Mouse (Mus musculus) yolk sac, embryonic 10.5 days (tissue): ENCODE results near the gene Drc1.

ENCODE experiments used
- DNase-seq: peaks from one replicate; pipeline ENCODE4 v3.0.0-alpha.2; 2017; ENCODE audit warnings: low spot score

Gene Drc1

GRCm38 (mm10) chr5:30281291-30281732 is at the start of gene Drc1:
Gene Drc1 (plus strand): TSS chr5:30281388.
- DNase-seq, result no peak

DNA sequence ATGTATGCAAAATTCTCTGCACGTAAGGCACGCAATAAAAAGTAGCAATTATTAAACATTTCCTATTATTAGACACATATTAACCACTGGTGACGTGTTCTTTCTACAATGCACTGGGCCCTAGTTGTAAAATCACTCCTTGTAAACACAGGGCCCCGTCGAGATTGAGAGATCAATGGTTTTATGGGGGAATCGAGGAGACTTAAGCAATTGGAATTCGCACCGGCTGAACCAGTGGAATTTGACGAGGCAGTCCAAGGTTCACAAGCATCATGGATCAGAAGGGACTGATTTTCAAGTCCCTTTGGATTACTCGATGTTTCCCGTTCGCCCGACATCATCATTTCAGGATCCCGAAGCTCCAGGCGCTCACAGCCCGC is 49.3 kb upstream of the Drc1 start:
- no peak for DNase-seq

DNA sequence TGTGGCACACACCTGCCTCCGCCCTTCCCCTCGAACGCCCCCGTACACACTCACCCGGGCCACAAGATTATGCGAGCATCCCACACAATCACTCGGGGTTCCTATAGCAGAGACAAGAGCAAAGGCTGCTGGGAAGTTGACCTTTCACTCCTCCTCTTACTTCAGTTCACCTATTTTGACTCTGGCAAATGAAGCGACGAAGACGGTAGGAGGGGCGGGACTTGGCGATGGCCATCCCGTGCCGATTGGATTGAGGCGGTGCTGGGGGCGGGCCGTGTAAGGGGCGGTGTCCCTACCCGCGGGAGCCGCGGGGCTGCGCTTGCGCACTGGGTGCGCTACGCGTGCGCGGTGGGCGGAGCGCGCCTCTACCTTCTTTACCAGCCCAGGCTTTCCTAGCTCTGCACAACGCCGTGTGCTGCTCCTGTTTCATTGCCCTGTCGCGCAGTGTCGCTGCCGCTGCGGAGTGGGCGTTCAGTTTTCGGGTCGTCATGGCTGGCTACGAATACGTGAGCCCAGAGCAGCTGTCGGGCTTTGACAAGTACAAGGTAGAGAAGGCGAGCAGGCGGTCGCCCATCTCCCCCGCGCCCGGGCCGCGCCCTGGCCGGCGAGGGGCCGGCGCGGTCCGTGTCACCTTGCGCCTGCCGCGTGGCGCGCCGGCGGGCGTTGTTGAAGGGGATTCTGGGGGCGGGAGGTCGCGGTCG is 48.8 kb upstream of the Drc1 start, which contains the start of gene Selenoi:
TSS of gene Selenoi (plus strand) at position 311 of the 701 bp plus-strand sequence.
- peak; percentile 98 for DNase-seq

GRCm38 (mm10) chr5:30233042-30233441 is 48.1 kb upstream of the Drc1 start:
- DNase-seq, result no peak

DNA sequence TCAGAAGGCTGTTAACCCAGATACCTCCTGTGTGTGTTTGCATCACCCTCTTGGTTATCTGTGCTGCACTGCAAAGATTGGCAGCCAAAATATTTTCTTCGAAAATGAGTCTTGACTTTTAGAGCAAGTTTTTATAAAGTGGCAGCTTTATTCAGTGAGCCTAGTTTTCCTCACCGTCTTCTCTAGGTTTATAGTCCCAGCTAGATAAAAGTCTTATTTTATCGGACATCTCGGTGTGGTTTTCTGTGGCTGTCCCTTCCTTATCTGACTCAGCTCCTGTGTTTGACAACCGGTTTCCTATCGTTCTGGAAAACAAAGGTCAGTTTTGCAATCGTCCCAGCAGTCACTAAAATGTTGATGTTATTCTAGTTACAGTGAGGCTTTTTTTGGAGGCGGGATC is 47.2 kb upstream of the Drc1 start:
- DNase-seq, result peak; percentile 33

- DNase-seq, result no peak
Observed at GRCm38 (mm10) chr5:30235641-30236126, 45.5 kb upstream of the Drc1 start.

- DNase-seq, result no peak
Observed at GRCm38 (mm10) chr5:30238533-30238932, 42.7 kb upstream of the Drc1 start.

DNA sequence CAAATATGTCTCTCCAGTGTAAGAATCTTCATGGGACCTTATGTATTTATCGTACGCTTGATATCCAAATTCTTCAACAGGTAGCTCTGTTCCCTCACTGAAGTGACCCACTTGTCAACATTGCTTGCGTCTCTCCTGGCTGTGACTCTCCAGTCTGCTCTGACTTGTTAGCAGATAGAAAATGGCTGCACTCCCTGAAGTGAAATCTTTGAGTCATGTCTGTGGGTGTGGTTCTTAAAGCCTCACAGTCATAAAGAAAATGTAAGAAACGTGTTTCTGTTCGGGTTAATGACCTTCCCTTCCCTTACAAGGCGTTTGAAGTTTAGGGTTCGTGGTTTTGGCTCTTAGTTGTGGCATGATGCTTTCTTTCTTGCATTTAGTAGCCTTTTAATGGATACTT is 40.6 kb upstream of the Drc1 start:
- no peak for DNase-seq

GRCm38 (mm10) chr5:30242410-30242809 is 38.8 kb upstream of the Drc1 start:
- DNase-seq, result no peak

DNA sequence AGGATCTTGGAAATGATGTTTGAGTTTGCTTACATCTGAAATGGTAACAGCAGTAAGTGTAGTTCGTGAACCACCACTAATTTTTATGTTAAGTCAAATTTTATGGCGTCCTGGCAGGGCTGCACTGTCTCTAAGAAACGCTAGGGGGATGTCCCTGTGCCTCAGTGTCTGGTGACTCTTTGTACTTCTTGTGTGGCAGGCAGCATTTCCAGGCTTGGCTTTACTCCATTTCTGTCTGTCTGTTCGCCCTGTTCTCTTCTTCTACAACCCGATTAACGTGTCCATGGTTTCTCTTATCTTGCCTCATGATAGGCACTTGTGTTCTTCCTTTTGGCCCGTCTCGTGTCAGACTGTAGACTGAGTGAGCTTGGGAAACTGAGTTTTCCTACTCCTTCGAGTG is 37.4 kb upstream of the Drc1 start:
- no peak for DNase-seq

- DNase-seq, result no peak
Observed at GRCm38 (mm10) chr5:30245861-30246416, 35.2 kb upstream of the Drc1 start.

GRCm38 (mm10) chr5:30247666-30248065 is 33.5 kb upstream of the Drc1 start:
- DNase-seq, result no peak

DNA sequence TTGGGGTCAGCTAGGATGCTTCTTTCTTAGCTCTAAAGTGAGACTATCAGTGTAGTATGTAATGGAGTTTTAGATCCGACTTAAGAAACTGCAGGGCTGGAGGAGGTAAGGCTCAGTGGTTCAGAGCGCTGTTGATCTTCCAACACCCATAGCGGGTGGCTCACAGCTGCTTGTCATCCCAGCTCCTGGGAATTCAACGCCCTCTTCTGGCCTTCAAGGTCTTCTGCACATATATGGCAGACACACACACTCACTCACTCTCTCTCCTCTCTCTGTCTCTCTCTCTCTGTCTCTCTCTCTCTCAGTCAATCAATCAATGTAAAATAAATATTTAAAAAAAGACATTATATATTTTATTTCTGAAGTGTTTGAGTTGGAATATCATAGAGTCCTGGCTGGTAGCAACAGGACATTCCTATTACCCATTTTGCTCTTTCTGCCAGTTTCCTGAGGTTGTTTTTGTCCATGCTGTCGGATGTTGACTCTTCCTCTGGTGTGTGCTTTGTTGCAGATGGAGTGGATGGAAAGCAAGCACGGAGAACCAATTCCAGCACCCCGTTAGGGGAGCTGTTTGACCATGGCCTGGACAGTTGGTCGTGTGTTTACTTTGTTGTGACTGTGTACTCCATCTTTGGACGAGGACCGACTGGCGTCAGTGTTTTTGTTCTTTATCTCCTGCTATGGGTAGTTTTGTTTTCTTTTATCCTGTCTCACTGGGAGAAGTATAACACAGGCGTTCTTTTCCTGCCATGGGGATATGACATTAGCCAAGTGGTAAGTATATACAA is 25.4 kb upstream of the Drc1 start:
- DNase-seq, result no peak

DNA sequence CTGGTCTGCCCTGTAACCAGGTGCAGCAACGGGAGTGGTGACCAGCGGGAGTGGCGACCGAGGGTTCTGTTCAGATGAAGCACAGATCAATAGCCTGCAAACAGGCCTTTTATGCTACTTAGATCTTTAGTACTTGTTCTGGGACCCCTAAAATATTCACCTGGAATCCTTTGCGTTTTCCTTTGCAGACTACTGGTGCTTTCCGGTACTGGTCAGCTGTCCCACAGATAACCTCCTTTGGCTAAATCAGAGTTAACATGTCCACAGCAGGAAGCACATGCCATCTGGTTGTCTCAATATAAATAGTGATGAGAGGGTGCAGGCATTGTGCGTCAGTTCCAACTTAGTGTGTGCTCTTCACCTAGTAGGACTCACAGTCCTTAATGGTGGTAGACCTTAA is 22.4 kb upstream of the Drc1 start:
- no peak for DNase-seq

DNA sequence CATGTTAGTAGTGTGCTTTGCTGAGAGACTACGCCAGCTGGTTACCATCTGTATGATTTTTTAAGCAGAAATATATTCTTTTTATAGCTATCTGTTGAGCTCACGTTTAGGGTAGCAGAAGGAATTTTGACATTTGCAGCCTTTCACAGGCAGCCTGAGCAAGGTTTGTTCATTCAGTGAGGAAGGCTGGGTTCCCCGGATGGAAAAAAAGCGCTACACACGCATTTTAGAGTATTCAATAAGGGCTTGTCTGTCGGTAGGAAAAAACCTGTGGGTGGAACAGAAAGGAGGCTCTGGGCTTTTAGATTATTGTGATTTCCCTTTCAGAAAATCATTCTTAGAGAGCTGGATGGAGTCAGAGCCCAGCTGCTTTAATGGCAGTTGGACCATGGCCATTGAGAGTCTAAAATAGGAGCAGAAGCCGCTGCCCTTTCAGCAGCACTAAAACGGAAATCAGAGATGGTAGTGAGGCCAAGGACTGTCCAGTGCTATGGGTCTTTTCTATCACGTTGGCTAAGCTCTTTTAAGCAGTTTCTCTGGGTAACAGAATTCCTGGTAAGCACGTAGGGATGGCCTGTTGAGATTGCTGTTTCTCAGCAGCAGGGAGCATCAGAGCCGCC is 10.5 kb upstream of the Drc1 start:
- DNase-seq, result no peak

DNA sequence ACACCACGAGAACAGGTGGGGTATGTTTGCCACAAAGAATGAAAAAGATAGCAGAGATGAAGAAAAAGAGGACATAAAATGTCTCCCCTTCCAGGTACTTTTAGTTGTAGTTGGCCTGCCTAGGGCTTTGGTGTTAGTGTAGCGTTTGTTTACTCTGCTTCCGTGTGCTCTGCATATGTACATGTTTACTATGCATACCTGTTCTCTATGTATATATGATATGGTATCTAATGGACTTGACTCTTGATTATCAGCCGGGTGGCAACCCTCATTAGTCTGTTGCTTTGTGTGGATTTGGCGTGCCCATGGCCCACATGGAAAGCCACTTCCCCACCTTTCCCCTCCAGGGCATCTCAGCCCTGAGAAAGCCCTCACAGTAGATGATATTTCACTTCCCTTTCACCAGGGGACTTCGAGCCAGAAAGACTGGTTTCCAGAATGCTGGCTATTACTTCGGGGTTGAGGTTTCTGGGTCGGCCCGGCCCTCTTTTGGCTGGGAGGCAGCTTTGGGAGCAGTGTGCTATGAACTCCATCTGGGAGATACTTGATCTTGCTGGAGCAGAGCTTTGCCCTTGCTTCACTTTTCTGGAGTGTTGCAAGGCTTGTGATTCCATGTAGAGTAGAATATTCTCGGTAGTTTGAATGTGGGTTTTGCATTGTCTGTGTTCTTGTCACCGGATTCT is 9.4 kb upstream of the Drc1 start:
- DNase-seq, result no peak

- DNase-seq, result no peak
Observed at GRCm38 (mm10) chr5:30276361-30276760, 4.8 kb upstream of the Drc1 start.

- DNase-seq, result no peak
Observed at GRCm38 (mm10) chr5:30278952-30279351, 2.2 kb upstream of the Drc1 start.

DNA sequence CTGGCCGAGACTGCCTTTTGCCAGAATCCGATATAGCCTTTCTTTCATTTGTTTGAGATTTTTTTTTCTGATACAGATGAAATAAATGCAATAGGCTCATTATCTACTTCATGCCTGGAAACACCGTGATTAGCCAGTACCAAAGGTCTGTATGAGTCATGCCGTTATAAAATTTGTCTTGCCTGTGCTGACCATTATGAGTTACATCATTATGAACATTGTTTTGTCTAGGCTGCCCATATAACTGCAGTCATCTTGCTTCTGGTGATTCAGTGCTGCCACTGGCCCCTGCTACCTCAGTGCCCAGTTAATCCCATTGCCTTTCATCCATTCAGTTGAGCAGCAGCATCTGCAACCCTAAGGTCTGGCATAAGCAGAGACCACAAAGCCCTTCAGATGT is 1.7 kb upstream of the Drc1 start:
- DNase-seq, result no peak

- DNase-seq, result no peak
Observed at GRCm38 (mm10) chr5:30280864-30281263, 324 bp upstream of the Drc1 start.

- peak; percentile 67 for DNase-seq
Observed at GRCm38 (mm10) chr5:30285944-30286799, 5.0 kb downstream of the Drc1 start.
